Comparison of ENCODE assay signal across 8 mouse cellular contexts in genomic region chr17:35534343-35534742, GRCm38 (mm10). TPM values are rescaled to one million over a fixed set of nuclear protein-coding genes. Genes with fewer than 3 reads are reported as not detected.
DNase-seq lines count a peak whose midpoint lies in the region; ATAC-seq and TF ChIP-seq lines count a peak whose summit lies in the region.
"Had no signal": no experiment of that assay in that cellular context is flagged by ENCODE, and none has a peak within 500 bp of the region (broad histone marks: within the 10 kb centered on the region; RNA-seq: fewer than 3 reads in every experiment).

No protein-coding gene starts in this region.

- TF ChIP-seq CTCF in left cerebral cortex, adult 2 months (IDR thresholded peaks at IDR 0.05) = peak; percentile 95
- TF ChIP-seq CTCF in spleen, adult 2 months (IDR thresholded peaks at IDR 0.05; ENCODE audit: extremely low read depth, insufficient read depth, insufficient read length, insufficient replicate concordance) = peak; percentile 86; the same call in 1 of the 2 replicates

- no peak overlapping the region for H3K27ac ChIP-seq in forebrain, embryonic 16.5 days (ENCODE audit: low read length)
- peak overlapping the region; percentile 87 for H3K27ac ChIP-seq in left cerebral cortex, adult 2 months
- no peak overlapping the region for H3K27ac ChIP-seq in midbrain, embryonic 11.5 days (ENCODE audit: low read depth, low read length)
- no peak overlapping the region for H3K27ac ChIP-seq in spleen, adult 2 months (ENCODE audit: insufficient read depth, low read length)
- H3K27ac ChIP-seq: macrophage had no signal

- intact Hi-C loops in left cerebral cortex, adult 2 months (cut with DNase I) = loop anchor here (2.0 kb wide), 1 partner anchor 18 kb away; the partner anchor contains the start of genes Cchcr1 and Tcf19

- peak; percentile 80 for ATAC-seq in forebrain, embryonic 16.5 days
- ATAC-seq in midbrain, embryonic 11.5 days (ENCODE audit: low FRiP score) = peak; percentile 66; the same call in 1 of the 2 replicates

- H3K27me3 ChIP-seq in forebrain, embryonic 16.5 days (replicated peaks; ENCODE audit: control insufficient read depth, insufficient read depth, low read length) = no peaks in the 10 kb centered on the region
- H3K27me3 ChIP-seq in midbrain, embryonic 11.5 days (ENCODE audit: control insufficient read depth, insufficient read depth, low read length) = no peaks in the 10 kb centered on the region
- H3K27me3 ChIP-seq in spleen, adult 2 months (ENCODE audit: control insufficient read depth, insufficient read depth, low read length) = 0 out of 2 replicates have a peak, but pooled peaks cover 2% of the 10 kb centered on the region

- peak; percentile 86 for DNase-seq in R1 (ENCODE audit: low read depth, low spot score)
- peak; percentile 82 for DNase-seq in cerebellum, adult 18-20 months
- DNase-seq in induced T-regulatory cell, adult 2 months (ENCODE audit: low read depth) = peak; percentile 85
- peak; percentile 79 to 80 for DNase-seq in left cerebral cortex, adult 2 months (ENCODE audit: extremely low spot score in 1 of 2, low spot score in 2 of 2)
- DNase-seq in midbrain, embryonic 11.5 days (ENCODE audit: low spot score, missing footprints) = peak; percentile 96
- DNase-seq in spleen, adult 2 months (ENCODE audit: low read depth in 1 of 2, low spot score in 2 of 2) = peak; percentile 30 to 67

- TF ChIP-seq POLR2A in spleen, adult 2 months (IDR thresholded peaks at IDR 0.05; ENCODE audit: low read depth, low read length) = no peak

- no peaks in the 10 kb centered on the region for H3K36me3 ChIP-seq in forebrain, embryonic 16.5 days (ENCODE audit: control insufficient read depth, insufficient read depth)
- no peaks in the 10 kb centered on the region for H3K36me3 ChIP-seq in midbrain, embryonic 11.5 days (ENCODE audit: control insufficient read depth, insufficient read depth, low read length)
- no peaks in the 10 kb centered on the region for H3K36me3 ChIP-seq in spleen, adult 2 months (ENCODE audit: control insufficient read depth, insufficient read depth, low read length)

- 7% methylated on average over 6 of the region's 6 CpGs for WGBS in forebrain, embryonic 16.5 days
- WGBS in midbrain, embryonic 11.5 days = 20% methylated on average over 6 of the region's 6 CpGs
- 6% methylated on average over 6 of the region's 6 CpGs for WGBS in spleen, adult 2 months

- H3K4me1 ChIP-seq in forebrain, embryonic 16.5 days (replicated peaks; ENCODE audit: control insufficient read depth, insufficient read depth, low read length) = no peaks in the 10 kb centered on the region
- no peaks in the 10 kb centered on the region for H3K4me1 ChIP-seq in midbrain, embryonic 11.5 days (ENCODE audit: control insufficient read depth, insufficient read depth, low read length)
- H3K4me1 ChIP-seq in spleen, adult 2 months (ENCODE audit: control insufficient read depth, insufficient read depth, insufficient read length) = no peaks in the 10 kb centered on the region

- H3K9ac ChIP-seq in forebrain, embryonic 16.5 days (replicated peaks; ENCODE audit: low read depth, low read length) = no peak overlapping the region
- H3K9ac ChIP-seq in midbrain, embryonic 11.5 days (ENCODE audit: low read length) = no peak overlapping the region

- H3K4me2 ChIP-seq in forebrain, embryonic 16.5 days (ENCODE audit: low read length) = no peak overlapping the region
- no peak overlapping the region for H3K4me2 ChIP-seq in midbrain, embryonic 11.5 days

- no peak overlapping the region for H3K4me3 ChIP-seq in forebrain, embryonic 16.5 days (replicated peaks; ENCODE audit: low read length)
- H3K4me3 ChIP-seq in left cerebral cortex, adult 2 months = peak overlapping the region; percentile 1; the same call in 1 of the 2 replicates
- H3K4me3 ChIP-seq in midbrain, embryonic 11.5 days (ENCODE audit: low read depth, low read length) = no peak overlapping the region
- H3K4me3 ChIP-seq in spleen, adult 2 months (ENCODE audit: extremely low read depth, insufficient read depth, insufficient read length) = no peak overlapping the region

- H3K9me3 ChIP-seq in forebrain, embryonic 16.5 days (ENCODE audit: control insufficient read depth, low read length) = no peaks in the 10 kb centered on the region
- no peaks in the 10 kb centered on the region for H3K9me3 ChIP-seq in midbrain, embryonic 11.5 days (ENCODE audit: control insufficient read depth, low read length)

RNA-seq across cellular contexts. Expression of gene Psors1c2, which starts 1.3 kb away (rescaled TPM):
- 1.4 and 1.7 TPM in 2 replicates for polyA plus RNA-seq in forebrain, embryonic 16.5 days (2015; fragmentation: Nextera tagmentation; extraction: Ambion mirVana)
- 1 to 10 TPM; 1.3 TPM for total RNA-seq in left cerebral cortex, adult 2 months (2021)
- 0.22 and 0.46 TPM in 2 replicates for polyA plus RNA-seq in midbrain, embryonic 11.5 days (2014; fragmentation: Nextera tagmentation; extraction: Ambion mirVana)
- polyA plus RNA-seq in spleen, adult 2 months (2012; rRNA removed) = 0.09 TPM in 1 of 2 replicates, not detected in the other
- polyA plus RNA-seq: macrophage had no signal

RNA-seq across cellular contexts. Expression of gene Cchcr1, which starts 17.4 kb away (rescaled TPM):
- polyA plus RNA-seq in forebrain, embryonic 16.5 days (2015; fragmentation: Nextera tagmentation; extraction: Ambion mirVana) = 8.8 and 9.0 TPM in 2 replicates
- total RNA-seq in left cerebral cortex, adult 2 months (2021) = 10 to 100 TPM; 14.5 to 17.1 TPM
- 8.9 and 10.8 TPM in 2 replicates for polyA plus RNA-seq in midbrain, embryonic 11.5 days (2014; fragmentation: Nextera tagmentation; extraction: Ambion mirVana)
- 4.2 and 4.4 TPM in 2 replicates for polyA plus RNA-seq in spleen, adult 2 months (2012; rRNA removed)

RNA-seq across cellular contexts. Expression of gene Cdsn, which starts 17.6 kb away (rescaled TPM):
- not detected in 2 replicates for polyA plus RNA-seq in forebrain, embryonic 16.5 days (2015; fragmentation: Nextera tagmentation; extraction: Ambion mirVana)
- total RNA-seq in left cerebral cortex, adult 2 months (2021) = 1 to 10 TPM in 1 of 2 experiments, under 1 TPM in 1; 0.87 to 1.5 TPM
- polyA plus RNA-seq in midbrain, embryonic 11.5 days (2014; fragmentation: Nextera tagmentation; extraction: Ambion mirVana) = 0.08 TPM in 1 of 2 replicates, not detected in the other
- 0.13 and 0.18 TPM in 2 replicates for polyA plus RNA-seq in spleen, adult 2 months (2012; rRNA removed)
- polyA plus RNA-seq: macrophage had no signal

RNA-seq across cellular contexts. Expression of gene Tcf19, which starts 17.7 kb away (rescaled TPM):
- 31.8 and 34.2 TPM in 2 replicates for polyA plus RNA-seq in forebrain, embryonic 16.5 days (2015; fragmentation: Nextera tagmentation; extraction: Ambion mirVana)
- 10 to 100 TPM; 10.7 to 11.4 TPM for total RNA-seq in left cerebral cortex, adult 2 months (2021)
- polyA plus RNA-seq in midbrain, embryonic 11.5 days (2014; fragmentation: Nextera tagmentation; extraction: Ambion mirVana) = 56.7 and 57.7 TPM in 2 replicates
- polyA plus RNA-seq in spleen, adult 2 months (2012; rRNA removed) = 9.6 and 13.5 TPM in 2 replicates

RNA-seq across cellular contexts. Expression of gene Pou5f1, which starts 28.5 kb away (rescaled TPM):
- not detected in 2 replicates for polyA plus RNA-seq in forebrain, embryonic 16.5 days (2015; fragmentation: Nextera tagmentation; extraction: Ambion mirVana)
- under 1 TPM in 1 of 2 experiments, not detected in 1; 0.25 TPM for total RNA-seq in left cerebral cortex, adult 2 months (2021)
- polyA plus RNA-seq in midbrain, embryonic 11.5 days (2014; fragmentation: Nextera tagmentation; extraction: Ambion mirVana) = not detected in 2 replicates
- polyA plus RNA-seq in spleen, adult 2 months (2012; rRNA removed) = not detected in 2 replicates
- polyA plus RNA-seq: macrophage had no signal
